Comparison of ENCODE assay signal across 11 mouse cellular contexts in the genomic region with DNA sequence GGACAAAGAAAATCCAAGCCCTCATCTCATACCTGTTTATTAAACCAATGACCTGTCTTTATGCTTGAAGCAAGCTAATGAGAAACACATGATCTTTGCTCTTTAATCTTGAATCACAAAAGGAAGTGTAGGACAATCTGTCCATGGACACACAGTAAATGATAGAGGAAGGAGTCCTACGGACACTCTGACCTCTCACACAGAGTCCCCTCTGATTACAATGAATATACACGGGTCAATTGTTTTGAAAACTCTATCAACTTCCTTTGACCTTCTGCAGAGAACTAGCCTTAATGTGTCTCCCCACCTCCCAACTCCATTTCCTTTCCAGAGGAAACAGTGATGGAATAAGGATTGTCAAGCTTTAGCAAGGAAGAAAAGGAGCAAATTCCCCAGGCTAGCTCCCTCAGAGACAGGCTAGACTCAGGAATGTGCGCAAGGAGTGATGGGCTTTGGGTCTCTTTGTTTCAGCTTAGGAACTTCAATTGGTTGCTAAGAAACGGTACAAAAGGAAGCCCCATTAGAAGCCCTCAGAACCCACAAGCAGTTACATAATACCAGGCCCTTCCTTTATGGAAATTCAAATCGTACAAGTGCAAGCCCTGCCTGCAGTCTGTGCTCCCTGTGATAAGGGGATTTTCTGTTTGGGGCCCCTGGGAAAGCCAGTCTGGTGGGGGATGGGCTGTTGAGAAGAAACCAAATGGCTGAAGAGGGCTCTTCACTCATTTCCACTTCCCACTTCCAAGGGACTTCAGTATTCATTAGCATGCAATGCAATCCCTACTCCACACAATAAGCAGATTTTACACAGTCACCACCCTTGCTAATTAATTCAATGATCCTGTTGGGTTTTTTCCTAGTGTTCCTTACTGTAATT.
DNase-seq lines count a peak whose midpoint lies in the region; ATAC-seq and TF ChIP-seq lines count a peak whose summit lies in the region.
"Had no signal": no experiment of that assay in that cellular context is flagged by ENCODE, and none has a peak within 500 bp of the region (broad histone marks: within the 10 kb centered on the region; RNA-seq: fewer than 3 reads in every experiment).

No protein-coding gene starts in this region.

- H3K36me3 ChIP-seq in embryonic facial prominence, embryonic 14.5 days (ENCODE audit: control insufficient read depth, insufficient read depth, low read length): no peaks in the 10 kb centered on the region
- no peaks in the 10 kb centered on the region for H3K36me3 ChIP-seq in hindbrain, postnatal 0 days (ENCODE audit: insufficient read depth, low read length)
- H3K36me3 ChIP-seq in neural tube, embryonic 12.5 days: no peaks in the 10 kb centered on the region

- no peak overlapping the region for H3K9ac ChIP-seq in embryonic facial prominence, embryonic 14.5 days (ENCODE audit: low read depth, low read length)
- H3K9ac ChIP-seq in hindbrain, postnatal 0 days (replicated peaks; ENCODE audit: low read length): no peak overlapping the region
- no peak overlapping the region for H3K9ac ChIP-seq in neural tube, embryonic 12.5 days

- no peaks in the 10 kb centered on the region for H3K9me3 ChIP-seq in embryonic facial prominence, embryonic 14.5 days (ENCODE audit: control insufficient read depth, low read length)
- H3K9me3 ChIP-seq in hindbrain, postnatal 0 days (ENCODE audit: low read length): no peaks in the 10 kb centered on the region
- no peaks in the 10 kb centered on the region for H3K9me3 ChIP-seq in neural tube, embryonic 12.5 days

- DNase-seq in heart, adult 8-10 months (ENCODE audit: low spot score): peak; percentile 1
- no peak for DNase-seq in heart, adult 18-20 months
- peak; percentile 44 for DNase-seq in embryonic facial prominence, embryonic 14.5 days (ENCODE audit: low spot score)
- peak; percentile 25 for DNase-seq in hindbrain, postnatal 0 days (ENCODE audit: low spot score)
- no peak for DNase-seq in ovary, adult 18-20 months (ENCODE audit: low spot score)
- DNase-seq in gastrocnemius, postnatal 25 days: no peak
- DNase-seq in right cerebral cortex, postnatal 36 days (ENCODE audit: low spot score in 2 of 2): no peak
- DNase-seq: gastrocnemius, postnatal 36 days had no signal

- H3K27ac ChIP-seq in embryonic facial prominence, embryonic 14.5 days (replicated peaks; ENCODE audit: low read depth, low read length): no peak overlapping the region
- H3K27ac ChIP-seq in hindbrain, postnatal 0 days: no peak overlapping the region
- H3K27ac ChIP-seq in neural tube, embryonic 12.5 days: no peak overlapping the region

- no peaks in the 10 kb centered on the region for H3K4me1 ChIP-seq in embryonic facial prominence, embryonic 14.5 days (ENCODE audit: control insufficient read depth, insufficient read depth, low read length)
- no peaks in the 10 kb centered on the region for H3K4me1 ChIP-seq in hindbrain, postnatal 0 days (ENCODE audit: insufficient read depth, low read length)
- H3K4me1 ChIP-seq in neural tube, embryonic 12.5 days: peaks cover 11% of the 10 kb centered on the region; the same call in 1 of the 2 replicates

- TF ChIP-seq CTCF in hindbrain, postnatal 0 days (IDR thresholded peaks at IDR 0.05; ENCODE audit: low read depth): no peak

- peak; percentile 44 for ATAC-seq in embryonic facial prominence, embryonic 14.5 days (ENCODE audit: low read depth)
- peak; percentile 85 for ATAC-seq in hindbrain, postnatal 0 days
- ATAC-seq in neural tube, embryonic 12.5 days (ENCODE audit: low FRiP score, low read depth): peak; percentile 91
- ATAC-seq: activated CD4-positive, CD25-positive, alpha-beta regulatory T cell, adult 4 months had no signal

- no peak overlapping the region for H3K4me2 ChIP-seq in embryonic facial prominence, embryonic 14.5 days (ENCODE audit: low read depth, low read length)
- H3K4me2 ChIP-seq in hindbrain, postnatal 0 days (ENCODE audit: low read depth, low read length): no peak overlapping the region
- H3K4me2 ChIP-seq in neural tube, embryonic 12.5 days (replicated peaks): no peak overlapping the region

- H3K4me3 ChIP-seq in embryonic facial prominence, embryonic 14.5 days (ENCODE audit: low read depth, low read length): no peak overlapping the region
- no peak overlapping the region for H3K4me3 ChIP-seq in hindbrain, postnatal 0 days (ENCODE audit: low read length)
- H3K4me3 ChIP-seq in neural tube, embryonic 12.5 days: no peak overlapping the region
- H3K4me3 ChIP-seq: myocyte had no signal

- WGBS in embryonic facial prominence, embryonic 14.5 days: 19% methylated on average over 4 of the region's 5 CpGs
- 8% methylated on average over 5 of the region's 5 CpGs for WGBS in hindbrain, postnatal 0 days
- WGBS in neural tube, embryonic 12.5 days: 9% methylated on average over 5 of the region's 5 CpGs

- no peaks in the 10 kb centered on the region for H3K27me3 ChIP-seq in embryonic facial prominence, embryonic 14.5 days (replicated peaks; ENCODE audit: control insufficient read depth, insufficient read depth, low read length)
- H3K27me3 ChIP-seq in hindbrain, postnatal 0 days (ENCODE audit: insufficient read depth, low read length): no peaks in the 10 kb centered on the region
- no peaks in the 10 kb centered on the region for H3K27me3 ChIP-seq in neural tube, embryonic 12.5 days (replicated peaks)

Comparison
In these comparisons a context has a peak if more than half of its experiments do, and no peak if none do; other contexts are left out.
1. DNase-seq: peak in heart, adult 8-10 months (single experiment), embryonic facial prominence, embryonic 14.5 days (single experiment) and hindbrain, postnatal 0 days (single experiment); none in heart, adult 18-20 months (0 of 2), ovary, adult 18-20 months (single experiment), gastrocnemius, postnatal 25 days (single experiment) and right cerebral cortex, postnatal 36 days (0 of 2).
2. Peak in every context shown above with its lines, with median percentiles within 50 percentile points of each other: ATAC-seq.